Mouse (Mus musculus) gastrocnemius, adult 2 months (tissue): ENCODE measurements around the gene Sh2b1. TPM values are rescaled to one million over a fixed set of nuclear protein-coding genes. Genes with fewer than 3 reads are reported as not detected.

ENCODE experiments used
- DNase-seq: peaks from one replicate; pipeline ENCODE4 v3.0.0; 2022
- H3K27ac ChIP-seq: fragments of 200-600 bp; 2 replicates; pipeline ENCODE4 v1.8.1; 2022; ENCODE audit warnings: mild to moderate bottlenecking
- H3K4me3 ChIP-seq: fragments of 200-600 bp; 2 replicates; pipeline ENCODE4 v1.8.1; 2022; ENCODE audit warnings: mild to moderate bottlenecking, moderate library complexity
- CTCF ChIP-seq: fragments of 200-600 bp; IDR thresholded peaks from 2 replicates; pipeline ENCODE4 v1.8.1; 2022; ENCODE audit warnings: antibody characterized with exemption, mild to moderate bottlenecking, moderate library complexity
- intact Hi-C: fragments of 180-260 bp; cut with DNase I; formaldehyde crosslinking; loops from one replicate; pipeline ENCODE4 v1.15.1; 2025
- total RNA-seq, 2 experiments: library from RNA; stranded (reverse); gene quantifications; 2 replicates each; pipeline ENCODE4 v1.2.3; 2021

Gene Sh2b1
- total RNA-seq, 2 experiments from 2014 or later: 43.0 to 48.1 TPM

- DNase-seq: peak; percentile 94
- H3K27ac ChIP-seq: peak within 1 kb of the TSS; percentile 99
- intact Hi-C loops: loop anchor here (10.0 kb wide), 1 partner anchor 332 kb away; the partner anchor contains the start of genes Fam57b and Ppp4c
- peak within 1 kb of the TSS; percentile 86 for H3K4me3 ChIP-seq
- no peak for TF ChIP-seq CTCF
These were observed 12.2 kb downstream of the Sh2b1 start, which contains the start of gene Atp2a1 for GRCm38 (mm10) chr7:126463004-126463403. TSS of gene Atp2a1 (minus strand) at chr7:126463108.

- peak; percentile 72 for DNase-seq
These were observed 13.6 kb downstream of the Sh2b1 start for GRCm38 (mm10) chr7:126461626-126462025.

GRCm38 (mm10) chr7:126460623-126461399, 14.4 kb downstream of the Sh2b1 start:
- Histone ChIP-seq H3K4me3 (peak overlapping the region; percentile 86), H3K27ac (peak overlapping the region; percentile 99)
- DNase-seq: peak; percentile 67
- intact Hi-C loops: loop anchor here (10.0 kb wide), 1 partner anchor 334 kb away; the partner anchor contains the start of genes Fam57b and Ppp4c
- TF ChIP-seq CTCF: no peak

More at GRCm38 (mm10) chr7:126461626-126462025, 13.6 kb downstream of the Sh2b1 start:
- Histone ChIP-seq H3K27ac (peak overlapping the region; percentile 99), H3K4me3 (peak overlapping the region; percentile 86)
- no peak for TF ChIP-seq CTCF
- intact Hi-C loops: loop anchor here (10.0 kb wide), 1 partner anchor 333 kb away; the partner anchor contains the start of genes Fam57b and Ppp4c

- Histone ChIP-seq H3K27ac (peak overlapping the region; percentile 99), H3K4me3 (peak overlapping the region; percentile 86)
- intact Hi-C loops: no loop called here
- peak; percentile 88 for DNase-seq
- peak; percentile 2; the same call in 1 of the 2 replicates for TF ChIP-seq CTCF
These were observed 16.2 kb downstream of the Sh2b1 start for GRCm38 (mm10) chr7:126458844-126459618.

GRCm38 (mm10) chr7:126458225-126458624, 17.0 kb downstream of the Sh2b1 start:
- Histone ChIP-seq H3K27ac (peak overlapping the region; percentile 99), H3K4me3 (peak overlapping the region; percentile 86)
- DNase-seq: no peak
- intact Hi-C loops: no loop called here
- no peak for TF ChIP-seq CTCF

- DNase-seq: peak; percentile 40
- peak overlapping the region; percentile 86 for H3K4me3 ChIP-seq
- TF ChIP-seq CTCF: no peak
- intact Hi-C loops: no loop called here
- peak overlapping the region; percentile 99 for H3K27ac ChIP-seq
These were observed 18.6 kb downstream of the Sh2b1 start for GRCm38 (mm10) chr7:126456382-126457266.

- intact Hi-C loops: no loop called here
- H3K4me3 ChIP-seq: peak overlapping the region; percentile 86
- no peak for TF ChIP-seq CTCF
- peak; percentile 54 for DNase-seq
- peak overlapping the region; percentile 99 for H3K27ac ChIP-seq
These were observed 20.0 kb downstream of the Sh2b1 start for GRCm38 (mm10) chr7:126455242-126455641.

GRCm38 (mm10) chr7:126453861-126454260, 21.4 kb downstream of the Sh2b1 start:
- intact Hi-C loops: no loop called here
- TF ChIP-seq CTCF: no peak
- Histone ChIP-seq H3K4me3 (peak overlapping the region; percentile 86), H3K27ac (peak overlapping the region; percentile 99)
- DNase-seq: peak; percentile 66

GRCm38 (mm10) chr7:126452244-126452643, 23.0 kb downstream of the Sh2b1 start:
- H3K4me3 ChIP-seq: peak overlapping the region; percentile 86
- intact Hi-C loops: no loop called here
- TF ChIP-seq CTCF: no peak
- H3K27ac ChIP-seq: peak overlapping the region; percentile 99
- DNase-seq: peak; percentile 62

GRCm38 (mm10) chr7:126450641-126451040, 24.6 kb downstream of the Sh2b1 start:
- TF ChIP-seq CTCF: no peak
- H3K4me3 ChIP-seq: peak overlapping the region; percentile 86
- intact Hi-C loops: no loop called here
- DNase-seq: no peak
- peak overlapping the region; percentile 67 for H3K27ac ChIP-seq

GRCm38 (mm10) chr7:126449991-126450390, 25.2 kb downstream of the Sh2b1 start:
- intact Hi-C loops: no loop called here
- peak overlapping the region; percentile 67 for H3K27ac ChIP-seq
- H3K4me3 ChIP-seq: peak overlapping the region; percentile 86
- DNase-seq: peak; percentile 49
- no peak for TF ChIP-seq CTCF

GRCm38 (mm10) chr7:126448481-126448880, 26.7 kb downstream of the Sh2b1 start:
- intact Hi-C loops: no loop called here
- peak; percentile 37 for DNase-seq
- no peak for TF ChIP-seq CTCF
- no peak overlapping the region; the same call in 1 of the 2 replicates for H3K4me3 ChIP-seq
- peak overlapping the region; percentile 65 for H3K27ac ChIP-seq
